Mouse (Mus musculus) midbrain, embryonic 10.5 days (tissue): ENCODE results near the gene Iqgap3. TPM values are rescaled to one million over a fixed set of nuclear protein-coding genes. Genes with fewer than 3 reads are reported as not detected.

Source experiments
- DNase-seq: peaks from one replicate; pipeline ENCODE4 v3.0.0-alpha.2; 2017; ENCODE audit warnings: low spot score
- H3K27ac ChIP-seq: fragments of 300-500 bp; sonication (generic); replicated peaks from 2 replicates; pipeline ENCODE4 v1.5.1; 2016; ENCODE audit warnings: mild to moderate bottlenecking
- H3K27me3 ChIP-seq: fragments of 300-500 bp; sonication (generic); 2 replicates; pipeline ENCODE4 v1.6.1; 2016; ENCODE audit warnings: low read depth, mild to moderate bottlenecking; ENCODE audit not compliant: poor library complexity, severe bottlenecking
- H3K36me3 ChIP-seq: fragments of 300-500 bp; sonication (generic); 2 replicates; pipeline ENCODE4 v1.6.1; 2016; ENCODE audit warnings: mild to moderate bottlenecking, moderate library complexity
- H3K4me1 ChIP-seq: fragments of 300-500 bp; sonication (generic); 2 replicates; pipeline ENCODE4 v1.6.1; 2016
- H3K4me3 ChIP-seq: fragments of 300-500 bp; sonication (generic); 2 replicates; pipeline ENCODE4 v1.5.1; 2016; ENCODE audit warnings: mild to moderate bottlenecking, moderate library complexity
- H3K9me3 ChIP-seq: fragments of 300-500 bp; sonication (generic); replicated peaks from 2 replicates; pipeline ENCODE4 v1.6.1; 2016; ENCODE audit warnings: mild to moderate bottlenecking
- WGBS: fragments of 180-500 bp; shearing (Covaris S2); methylation state at CpG from one replicate; pipeline ENCODE4 v1.1.7; 2016; 5-methylcytosine and 5-hydroxymethylcytosine counted together
- polyA plus RNA-seq: library from polyadenylated mRNA; unstranded; fragments of >200 nt; fragmentation: Nextera tagmentation; extraction: Ambion mirVana; gene quantifications from 2 replicates; pipeline ENCODE4 v1.2.1, GENCODE M21; 2016

Iqgap3 gene
- 22.6 and 24.6 TPM in 2 replicates for polyA plus RNA-seq

- peak within 1 kb of the TSS; percentile 88 for H3K4me3 ChIP-seq
- H3K36me3 ChIP-seq: peaks cover 31% of the 10 kb centered on the region
- peak within 1 kb of the TSS; percentile 85 for H3K27ac ChIP-seq
- peaks cover 3% of the 10 kb centered on the region; the same call in 1 of the 2 replicates for H3K27me3 ChIP-seq
- DNase-seq: peak; percentile 84
- 19% methylated on average over 33 of the region's 33 CpGs for WGBS
- no peaks in the 10 kb centered on the region for H3K9me3 ChIP-seq
- H3K4me1 ChIP-seq: peaks cover 19% of the 10 kb centered on the region
Observed at GRCm38 (mm10) chr3:88081345-88082223, at the start of gene Iqgap3. Gene Iqgap3 (plus strand): TSS chr3:88081971.

- Histone ChIP-seq H3K4me3 (no peak overlapping the region), H3K9me3 (no peaks in the 10 kb centered on the region)
- 80% methylated on average over 5 of the region's 5 CpGs for WGBS
Observed at GRCm38 (mm10) chr3:88033506-88033905, 48.3 kb upstream of the Iqgap3 start.

GRCm38 (mm10) chr3:88035561-88036293 is 46.0 kb upstream of the Iqgap3 start:
- Histone ChIP-seq H3K9me3 (no peaks in the 10 kb centered on the region), H3K4me3 (no peak overlapping the region), H3K27ac (no peak overlapping the region), H3K36me3 (no peaks in the 10 kb centered on the region), H3K4me1 (peaks cover 8% of the 10 kb centered on the region), H3K27me3 (peaks cover 24% of the 10 kb centered on the region)
- 75% methylated on average over 1 of the region's 1 CpGs for WGBS
- no peak for DNase-seq

More at GRCm38 (mm10) chr3:88033506-88033905, 48.3 kb upstream of the Iqgap3 start:
- no peak for DNase-seq
- Histone ChIP-seq H3K4me1 (peaks cover 11% of the 10 kb centered on the region), H3K27me3 (peaks cover 31% of the 10 kb centered on the region), H3K27ac (no peak overlapping the region), H3K36me3 (no peaks in the 10 kb centered on the region)

GRCm38 (mm10) chr3:88042661-88043421 is 38.9 kb upstream of the Iqgap3 start, which contains the start of gene Gpatch4:
Gene Gpatch4 (plus strand): TSS chr3:88043108.
- H3K27me3 ChIP-seq: peaks cover 12% of the 10 kb centered on the region
- DNase-seq: peak; percentile 86
- WGBS: 9% methylated on average over 36 of the region's 36 CpGs
- peaks cover 11% of the 10 kb centered on the region for H3K36me3 ChIP-seq
- H3K9me3 ChIP-seq: no peaks in the 10 kb centered on the region
- H3K4me3 ChIP-seq: peak within 1 kb of the TSS; percentile 91
- H3K4me1 ChIP-seq: peaks cover 19% of the 10 kb centered on the region
- peak within 1 kb of the TSS; percentile 83 for H3K27ac ChIP-seq

- no peaks in the 10 kb centered on the region for H3K9me3 ChIP-seq
- H3K4me1 ChIP-seq: peaks cover 3% of the 10 kb centered on the region; the same call in 1 of the 2 replicates
- no peak for DNase-seq
- peaks cover 65% of the 10 kb centered on the region for H3K36me3 ChIP-seq
- no peaks in the 10 kb centered on the region for H3K27me3 ChIP-seq
- 88% methylated on average over 3 of the region's 3 CpGs for WGBS
- no peak overlapping the region for H3K27ac ChIP-seq
- H3K4me3 ChIP-seq: no peak overlapping the region
Observed at GRCm38 (mm10) chr3:88049532-88049931, 32.2 kb upstream of the Iqgap3 start.

GRCm38 (mm10) chr3:88057030-88057429 is 24.7 kb upstream of the Iqgap3 start:
- Histone ChIP-seq H3K9me3 (no peaks in the 10 kb centered on the region), H3K4me3 (peak overlapping the region; percentile 77), H3K27me3 (no peaks in the 10 kb centered on the region), H3K4me1 (peaks cover 24% of the 10 kb centered on the region), H3K36me3 (peaks cover 49% of the 10 kb centered on the region), H3K27ac (no peak overlapping the region)
- WGBS: 84% methylated on average over 6 of the region's 6 CpGs
- DNase-seq: no peak

GRCm38 (mm10) chr3:88057902-88058696 is 23.7 kb upstream of the Iqgap3 start, which contains the start of gene Naxe:
Gene Naxe (minus strand): TSS chr3:88058495.
- peaks cover 4% of the 10 kb centered on the region; the same call in 1 of the 2 replicates for H3K9me3 ChIP-seq
- peaks cover 38% of the 10 kb centered on the region for H3K36me3 ChIP-seq
- peak within 1 kb of the TSS; percentile 77 for H3K4me3 ChIP-seq
- H3K4me1 ChIP-seq: peaks cover 24% of the 10 kb centered on the region
- DNase-seq: peak; percentile 93
- WGBS: under 1% methylated on average over 60 of the region's 60 CpGs
- H3K27ac ChIP-seq: peak within 1 kb of the TSS; percentile 90
- H3K27me3 ChIP-seq: no peaks in the 10 kb centered on the region

GRCm38 (mm10) chr3:88068386-88068785 is 13.4 kb upstream of the Iqgap3 start:
- H3K4me1 ChIP-seq: peaks cover 7% of the 10 kb centered on the region
- H3K4me3 ChIP-seq: no peak overlapping the region
- no peaks in the 10 kb centered on the region for H3K36me3 ChIP-seq
- no peaks in the 10 kb centered on the region for H3K9me3 ChIP-seq
- peaks cover 30% of the 10 kb centered on the region for H3K27me3 ChIP-seq
- no peak overlapping the region for H3K27ac ChIP-seq
- DNase-seq: no peak
- 53% methylated on average over 2 of the region's 2 CpGs for WGBS

- Histone ChIP-seq H3K4me1 (peaks cover 7% of the 10 kb centered on the region), H3K9me3 (no peaks in the 10 kb centered on the region), H3K27ac (no peak overlapping the region), H3K4me3 (no peak overlapping the region), H3K27me3 (peaks cover 30% of the 10 kb centered on the region), H3K36me3 (no peaks in the 10 kb centered on the region)
- DNase-seq: peak; percentile 85
- 4% methylated on average over 5 of the region's 5 CpGs for WGBS
Observed at GRCm38 (mm10) chr3:88071783-88072182, 10.0 kb upstream of the Iqgap3 start.

- peaks cover 32% of the 10 kb centered on the region for H3K27me3 ChIP-seq
- H3K4me1 ChIP-seq: peaks cover 7% of the 10 kb centered on the region
- H3K27ac ChIP-seq: no peak overlapping the region
- DNase-seq: no peak
- no peak overlapping the region for H3K4me3 ChIP-seq
- H3K36me3 ChIP-seq: no peaks in the 10 kb centered on the region
- WGBS: 83% methylated on average over 2 of the region's 2 CpGs
- H3K9me3 ChIP-seq: no peaks in the 10 kb centered on the region
Observed at GRCm38 (mm10) chr3:88073631-88074030, 8.1 kb upstream of the Iqgap3 start.

GRCm38 (mm10) chr3:88074351-88074750 is 7.4 kb upstream of the Iqgap3 start:
- H3K4me1 ChIP-seq: peaks cover 7% of the 10 kb centered on the region
- no peak for DNase-seq
- peaks cover 32% of the 10 kb centered on the region for H3K27me3 ChIP-seq
- no peak overlapping the region for H3K4me3 ChIP-seq
- 62% methylated on average over 2 of the region's 2 CpGs for WGBS
- no peaks in the 10 kb centered on the region for H3K9me3 ChIP-seq
- no peak overlapping the region for H3K27ac ChIP-seq
- H3K36me3 ChIP-seq: no peaks in the 10 kb centered on the region
